Mouse (Mus musculus): ENCODE measurements around the gene Olfr620. TPM values are rescaled to one million over a fixed set of nuclear protein-coding genes. Genes with fewer than 3 reads are reported as not detected.

The Olfr620 gene
- total RNA-seq (2022), result not detected

DNA sequence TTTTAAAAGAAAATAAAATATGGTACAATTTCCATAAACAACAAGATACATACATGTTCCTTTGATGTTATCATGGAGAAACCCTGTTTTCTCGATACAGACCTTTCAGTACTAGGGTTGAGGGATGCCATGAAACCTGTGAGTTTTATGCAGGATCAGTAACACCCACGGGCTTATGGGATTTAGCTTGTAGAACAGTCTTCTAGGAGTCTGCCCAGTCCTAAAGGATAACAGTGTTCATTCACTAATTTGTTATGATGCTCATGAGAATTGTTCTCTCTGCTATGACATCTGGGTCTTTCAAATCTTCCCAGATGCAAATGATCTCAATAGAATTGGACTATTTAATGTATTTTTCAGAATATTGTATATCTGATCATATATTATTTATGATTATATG is at the start of gene Olfr620:
Gene Olfr620 (minus strand): TSS at position 101 of the 400 bp plus-strand sequence.
- no peak for DNase-seq (ENCODE audit: low spot score in 2 of 2)

- no peak for DNase-seq (ENCODE audit: low spot score in 2 of 2)
Measured at GRCm38 (mm10) chr7:103644070-103644469, 31.7 kb upstream of the Olfr620 start.

- DNase-seq (ENCODE audit: low spot score in 2 of 2), result no peak
Measured at GRCm38 (mm10) chr7:103642602-103643001, 30.3 kb upstream of the Olfr620 start, which contains the start of gene Olfr622. Olfr622 (minus strand) TSS chr7:103642702.

- no peak for DNase-seq (ENCODE audit: low spot score in 2 of 2)
Measured at GRCm38 (mm10) chr7:103636795-103637194, 24.5 kb upstream of the Olfr620 start.

- no peak for DNase-seq (ENCODE audit: low spot score in 2 of 2)
Measured at GRCm38 (mm10) chr7:103607425-103607824, 4.9 kb downstream of the Olfr620 start.

DNA sequence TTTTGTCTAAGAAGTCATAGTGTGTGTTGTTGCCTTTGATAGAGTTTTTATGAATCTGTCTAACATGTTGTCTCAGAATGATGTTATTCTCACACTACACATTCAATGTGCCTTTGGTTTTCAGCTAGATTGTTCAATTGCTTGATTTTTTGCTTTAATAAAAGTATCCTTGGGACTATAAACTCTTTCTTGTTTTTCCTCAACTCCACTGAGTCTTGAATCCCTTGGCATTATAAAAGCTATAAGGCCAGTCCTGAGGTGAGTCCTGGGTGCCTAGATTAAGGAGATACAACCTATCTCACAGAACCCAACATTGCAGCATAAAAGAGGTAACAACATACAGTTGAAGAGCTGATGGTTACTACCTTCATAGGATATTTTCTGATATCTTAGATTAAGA is 12.1 kb downstream of the Olfr620 start, which contains the start of gene Olfr619:
Gene Olfr619 (plus strand): TSS at position 301 of the 400 bp plus-strand sequence.
- DNase-seq (ENCODE audit: low spot score in 2 of 2), result no peak

DNA sequence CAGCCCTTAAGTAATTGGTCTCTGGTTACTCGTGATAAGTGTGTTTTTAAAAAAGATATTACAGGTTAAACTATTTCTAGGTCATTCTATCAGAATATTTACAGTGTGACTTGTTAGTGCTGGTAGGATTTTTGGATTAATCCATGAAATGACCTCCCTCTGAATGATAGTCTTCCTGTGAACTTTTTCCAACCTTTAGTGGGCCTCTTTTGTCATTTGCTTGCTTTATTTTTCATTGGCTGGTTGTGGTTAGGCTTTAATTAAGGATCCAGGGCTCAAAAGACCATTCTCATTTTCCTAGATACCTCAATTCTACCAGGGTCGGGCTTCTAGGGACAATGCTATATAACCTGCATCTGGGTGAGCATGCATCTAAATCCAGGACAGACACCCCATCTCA is 22.5 kb downstream of the Olfr620 start, which contains the start of gene Olfr618:
Gene Olfr618 (plus strand): TSS at position 301 of the 400 bp plus-strand sequence.
- DNase-seq (ENCODE audit: low spot score in 2 of 2), result no peak

DNA sequence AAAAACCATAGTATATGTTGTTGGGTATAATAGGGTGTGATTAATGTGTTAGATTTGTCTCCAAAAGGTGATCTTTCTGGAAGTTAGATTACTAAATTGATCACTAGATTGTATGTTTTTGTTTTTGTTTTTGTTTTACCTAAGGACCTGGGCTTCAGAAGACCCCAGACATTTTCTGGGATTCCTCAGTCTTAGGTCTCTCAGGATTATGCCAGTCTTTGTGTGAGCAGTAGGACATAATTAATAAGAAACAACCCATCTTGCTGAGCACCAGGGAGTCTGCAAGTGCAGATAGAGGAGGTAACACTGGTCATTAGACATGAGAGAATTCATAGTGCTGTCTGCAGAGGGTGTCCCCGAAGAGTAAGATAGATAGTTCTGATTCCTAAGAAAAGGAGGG is 39.6 kb downstream of the Olfr620 start, which contains the start of gene Olfr617:
Gene Olfr617 (plus strand): TSS at position 301 of the 400 bp plus-strand sequence.
- DNase-seq (ENCODE audit: low spot score in 2 of 2), result no peak

- DNase-seq (ENCODE audit: low spot score in 2 of 2), result no peak
Measured at GRCm38 (mm10) chr7:103569043-103569442, 43.3 kb downstream of the Olfr620 start, which contains the start of gene Olfr616. Olfr616 (minus strand) TSS chr7:103569143.

GRCm38 (mm10) chr7:103555779-103556178 is 56.6 kb downstream of the Olfr620 start, which contains the start of gene Olfr615:
Olfr615 (plus strand) TSS chr7:103556079.
- DNase-seq (ENCODE audit: low spot score in 2 of 2), result no peak

Small RNAs within 50 kb of the gene (microRNA-seq; reads per million reads assigned to microRNA genes)
- 0 reads per million in 2 experiments for gene Gm26506

Other genes starting within 250 kb of the Olfr620 start
- gene Olfr601, start 249.9 kb downstream of the Olfr620 start, total RNA-seq (2022), result not detected
- not detected for gene Olfr603, start 226.4 kb downstream of the Olfr620 start, total RNA-seq (2022)
- not detected for gene Usp17lc, start 197.5 kb downstream of the Olfr620 start, total RNA-seq (2022)
- gene Olfr605, start 167.1 kb downstream of the Olfr620 start, total RNA-seq (2022), result not detected
- gene Olfr606, start 163.5 kb downstream of the Olfr620 start, total RNA-seq (2022), result not detected
- gene Olfr607, start 148.4 kb downstream of the Olfr620 start, total RNA-seq (2022), result not detected
- not detected for gene Olfr608, start 142.7 kb downstream of the Olfr620 start, total RNA-seq (2022)
- not detected for gene Olfr609, start 114.5 kb downstream of the Olfr620 start, total RNA-seq (2022)
- gene Olfr610, start 100.4 kb downstream of the Olfr620 start, total RNA-seq (2022), result not detected
- gene Olfr611, start 91.7 kb downstream of the Olfr620 start, total RNA-seq (2022), result not detected
- not detected for gene Olfr612, start 69.8 kb downstream of the Olfr620 start, total RNA-seq (2022)
- not detected for gene Olfr613, start 64.5 kb downstream of the Olfr620 start, total RNA-seq (2022)
- gene Olfr615, start 56.5 kb downstream of the Olfr620 start, total RNA-seq (2022), result not detected
- gene Olfr616, start 43.4 kb downstream of the Olfr620 start, total RNA-seq (2022), result not detected
- gene Olfr617, start 39.5 kb downstream of the Olfr620 start, total RNA-seq (2022), result not detected
- not detected for gene Olfr618, start 22.4 kb downstream of the Olfr620 start, total RNA-seq (2022)
- not detected for gene Olfr619, start 12.0 kb downstream of the Olfr620 start, total RNA-seq (2022)
- gene Olfr622, start 30.2 kb upstream of the Olfr620 start, total RNA-seq (2022), result not detected
- not detected for gene Olfr623, start 51.2 kb upstream of the Olfr620 start, total RNA-seq (2022)
- gene Olfr624, start 58.7 kb upstream of the Olfr620 start, total RNA-seq (2022), result under 1 TPM in 2 of 4 experiments, not detected in 2; 0.09 TPM
- gene Olfr625-ps1, start 70.2 kb upstream of the Olfr620 start, total RNA-seq (2022), result not detected
- gene Olfr243, start 102.1 kb upstream of the Olfr620 start, total RNA-seq (2022), result not detected
- gene Olfr628, start 117.8 kb upstream of the Olfr620 start, total RNA-seq (2022), result not detected
- not detected for gene Olfr629, start 132.4 kb upstream of the Olfr620 start, total RNA-seq (2022)
- not detected for gene Olfr630, start 144.8 kb upstream of the Olfr620 start, total RNA-seq (2022)
- gene Olfr69, start 159.1 kb upstream of the Olfr620 start, total RNA-seq (2022), result not detected
- gene Olfr68, start 167.2 kb upstream of the Olfr620 start, total RNA-seq (2022), result not detected
- gene Olfr67, start 179.3 kb upstream of the Olfr620 start, total RNA-seq (2022), result not detected
- 10 to 100 TPM; 16.8 to 31.9 (median 25.7) TPM for gene Hbb-bt, start 201.5 kb upstream of the Olfr620 start, total RNA-seq (2022)
- 100 to 1,000 TPM; 204 to 381 (median 262) TPM for gene Hbb-bs, start 215.6 kb upstream of the Olfr620 start, total RNA-seq (2022)
- not detected for gene Hbb-bh2, start 228.0 kb upstream of the Olfr620 start, total RNA-seq (2022)
- not detected for gene Hbb-bh1, start 230.6 kb upstream of the Olfr620 start, total RNA-seq (2022)
- under 1 TPM in 1 of 4 experiments, not detected in 3; 0.57 TPM for gene Hbb-y, start 240.7 kb upstream of the Olfr620 start, total RNA-seq (2022)

Measured in left cerebral cortex, adult 8-10 months (tissue).